Mouse (Mus musculus) forebrain, embryonic 11.5 days (tissue): ENCODE measurements around the gene Kcna7. TPM values are rescaled to one million over a fixed set of nuclear protein-coding genes. Genes with fewer than 3 reads are reported as not detected.

Experiments used
- ATAC-seq: fragments of 200-750 bp; cut with Nextera tagmentation; replicated peaks from 2 replicates; pipeline ENCODE4 v1.8.0; 2017; ENCODE audit warnings: moderate TSS enrichment; ENCODE audit not compliant: low FRiP score
- DNase-seq: peaks from one replicate; pipeline ENCODE4 v3.0.0-alpha.2; 2017; ENCODE audit warnings: low spot score
- H3K27ac ChIP-seq: fragments of 300-500 bp; sonication (generic); 2 replicates; pipeline ENCODE4 v1.5.1; 2014; ENCODE audit warnings: low read depth, low read length
- H3K27me3 ChIP-seq: fragments of 300-500 bp; sonication (generic); 2 replicates; pipeline ENCODE4 v1.6.1; 2014; ENCODE audit warnings: mild to moderate bottlenecking, low read length, mixed read lengths; ENCODE audit not compliant: control insufficient read depth, insufficient read depth
- H3K36me3 ChIP-seq: fragments of 300-500 bp; sonication (generic); 2 replicates; pipeline ENCODE4 v1.6.1; 2014; ENCODE audit warnings: mild to moderate bottlenecking, low read length, moderate library complexity, mixed read lengths; ENCODE audit not compliant: control insufficient read depth, insufficient read depth
- H3K4me1 ChIP-seq: fragments of 300-500 bp; sonication (generic); replicated peaks from 2 replicates; pipeline ENCODE4 v1.6.1; 2014; ENCODE audit warnings: low read length, mixed read lengths; ENCODE audit not compliant: control insufficient read depth, insufficient read depth
- H3K4me2 ChIP-seq: fragments of 300-500 bp; sonication (generic); 2 replicates; pipeline ENCODE4 v1.6.1; 2014; ENCODE audit warnings: low read depth, mild to moderate bottlenecking, low read length, moderate library complexity, mixed read lengths; ENCODE audit not compliant: severe bottlenecking
- H3K4me3 ChIP-seq: fragments of 300-500 bp; sonication (generic); 2 replicates; pipeline ENCODE4 v1.5.1; 2014; ENCODE audit warnings: low read depth, low read length
- H3K9ac ChIP-seq: fragments of 300-500 bp; sonication (generic); 2 replicates; pipeline ENCODE4 v1.6.1; 2014; ENCODE audit warnings: low read length
- H3K9me3 ChIP-seq: fragments of 300-500 bp; sonication (generic); 2 replicates; pipeline ENCODE4 v1.6.1; 2016; ENCODE audit warnings: low read length, mixed read lengths; ENCODE audit not compliant: control insufficient read depth
- WGBS: fragments of 180-500 bp; shearing (Covaris S2); extraction: QIAGEN DNeasy Blood & Tissue Kit; methylation state at CpG from one replicate; pipeline ENCODE4 v1.1.7; 2014; 5-methylcytosine and 5-hydroxymethylcytosine counted together
- polyA plus RNA-seq: library from polyadenylated mRNA; unstranded; fragments of >200 nt; fragmentation: Nextera tagmentation; extraction: Ambion mirVana; gene quantifications from 2 replicates; pipeline ENCODE4 v1.2.1, GENCODE M21; 2014

Kcna7 gene
- polyA plus RNA-seq, 1 experiment from 2014 or later: not detected

GRCm38 (mm10) chr7:45413113-45413863 is 7.8 kb downstream of the Kcna7 start, which contains the start of gene Ntf5:
Gene Ntf5, plus strand, starts transcription at chr7:45413695.
- no peak within 1 kb of the TSS for H3K27ac ChIP-seq
- ATAC-seq: peak; percentile 32

GRCm38 (mm10) chr7:45413864-45414739 is 8.6 kb downstream of the Kcna7 start:
- H3K9ac ChIP-seq: peak overlapping the region; percentile 53
- H3K27me3 ChIP-seq: peaks cover 81% of the 10 kb centered on the region
- H3K4me1 ChIP-seq: peaks cover 13% of the 10 kb centered on the region; the same call in 1 of the 2 replicates
- no peak overlapping the region for H3K27ac ChIP-seq
- H3K36me3 ChIP-seq: no peaks in the 10 kb centered on the region
- H3K9me3 ChIP-seq: no peaks in the 10 kb centered on the region
- 3% methylated on average over 27 of the region's 27 CpGs for WGBS
- DNase-seq (no peak), ATAC-seq (0 out of 2 replicates have a peak, but pooled peaks have one; percentile 11)
- peak overlapping the region; percentile 44 for H3K4me3 ChIP-seq
- peak overlapping the region; percentile 82 for H3K4me2 ChIP-seq

More at GRCm38 (mm10) chr7:45413113-45413863, 7.8 kb downstream of the Kcna7 start, which contains the start of gene Ntf5:
- no peaks in the 10 kb centered on the region for H3K36me3 ChIP-seq
- peak within 1 kb of the TSS; percentile 53 for H3K9ac ChIP-seq
- peak within 1 kb of the TSS; percentile 82 for H3K4me2 ChIP-seq
- H3K4me3 ChIP-seq: peak within 1 kb of the TSS; percentile 44
- H3K27me3 ChIP-seq: peaks cover 81% of the 10 kb centered on the region
- peaks cover 13% of the 10 kb centered on the region; the same call in 1 of the 2 replicates for H3K4me1 ChIP-seq
- 3% methylated on average over 43 of the region's 45 CpGs for WGBS
- DNase-seq: peak; percentile 75
- H3K9me3 ChIP-seq: no peaks in the 10 kb centered on the region

GRCm38 (mm10) chr7:45414740-45415224 is 9.3 kb downstream of the Kcna7 start:
- Histone ChIP-seq H3K4me3 (no peak overlapping the region), H3K36me3 (no peaks in the 10 kb centered on the region), H3K27ac (no peak overlapping the region), H3K9ac (no peak overlapping the region), H3K9me3 (no peaks in the 10 kb centered on the region), H3K4me2 (no peak overlapping the region), H3K27me3 (peaks cover 79% of the 10 kb centered on the region), H3K4me1 (peaks cover 13% of the 10 kb centered on the region; the same call in 1 of the 2 replicates)
- no peak for ATAC-seq
- no peak for DNase-seq
- 38% methylated on average over 12 of the region's 12 CpGs for WGBS

- no peaks in the 10 kb centered on the region for H3K9me3 ChIP-seq
- peaks cover 82% of the 10 kb centered on the region for H3K27me3 ChIP-seq
- H3K36me3 ChIP-seq: no peaks in the 10 kb centered on the region
- no peak overlapping the region for H3K9ac ChIP-seq
- WGBS: 11% methylated on average over 37 of the region's 37 CpGs
- no peak for DNase-seq
- H3K4me3 ChIP-seq: no peak overlapping the region
- H3K4me1 ChIP-seq: peaks cover 13% of the 10 kb centered on the region; the same call in 1 of the 2 replicates
- no peak for ATAC-seq
- H3K27ac ChIP-seq: no peak overlapping the region
- no peak overlapping the region for H3K4me2 ChIP-seq
Measured at GRCm38 (mm10) chr7:45415636-45416035, 10.2 kb downstream of the Kcna7 start.

GRCm38 (mm10) chr7:45417962-45418492 is 12.6 kb downstream of the Kcna7 start:
- H3K9ac ChIP-seq: no peak overlapping the region
- H3K27ac ChIP-seq: no peak overlapping the region
- H3K4me3 ChIP-seq: no peak overlapping the region
- H3K27me3 ChIP-seq: peaks cover 66% of the 10 kb centered on the region
- H3K36me3 ChIP-seq: peaks cover 12% of the 10 kb centered on the region; the same call in 1 of the 2 replicates
- no peaks in the 10 kb centered on the region for H3K9me3 ChIP-seq
- 11% methylated on average over 13 of the region's 13 CpGs for WGBS
- H3K4me2 ChIP-seq: no peak overlapping the region
- ATAC-seq (no peak), DNase-seq (no peak)
- peaks cover 13% of the 10 kb centered on the region; the same call in 1 of the 2 replicates for H3K4me1 ChIP-seq

GRCm38 (mm10) chr7:45419859-45420614 is 14.6 kb downstream of the Kcna7 start:
- 16% methylated on average over 27 of the region's 27 CpGs for whole genome bisulfite sequencing
- Histone ChIP-seq H3K4me2 (no peak overlapping the region), H3K9me3 (no peaks in the 10 kb centered on the region), H3K4me1 (peaks cover 2% of the 10 kb centered on the region; the same call in 1 of the 2 replicates), H3K9ac (no peak overlapping the region), H3K27ac (no peak overlapping the region), H3K4me3 (no peak overlapping the region), H3K36me3 (peaks cover 26% of the 10 kb centered on the region; the same call in 1 of the 2 replicates), H3K27me3 (peaks cover 45% of the 10 kb centered on the region)
- DNase-seq (no peak), ATAC-seq (no peak)

GRCm38 (mm10) chr7:45420615-45420919 is 15.1 kb downstream of the Kcna7 start, which contains the start of gene Lhb:
Gene Lhb, plus strand, starts transcription at chr7:45420820.
- no peaks in the 10 kb centered on the region; the same call in 1 of the 2 replicates for H3K4me1 ChIP-seq
- no peak within 1 kb of the TSS for H3K4me2 ChIP-seq
- H3K4me3 ChIP-seq: no peak within 1 kb of the TSS
- ATAC-seq (no peak), DNase-seq (no peak)
- WGBS: 55% methylated on average over 6 of the region's 6 CpGs
- peaks cover 30% of the 10 kb centered on the region; the same call in 1 of the 2 replicates for H3K36me3 ChIP-seq
- H3K9me3 ChIP-seq: no peaks in the 10 kb centered on the region
- peaks cover 40% of the 10 kb centered on the region for H3K27me3 ChIP-seq
- no peak within 1 kb of the TSS for H3K9ac ChIP-seq
- no peak within 1 kb of the TSS for H3K27ac ChIP-seq
